Mouse (Mus musculus): ENCODE results near the gene Blzf1.

DNA sequence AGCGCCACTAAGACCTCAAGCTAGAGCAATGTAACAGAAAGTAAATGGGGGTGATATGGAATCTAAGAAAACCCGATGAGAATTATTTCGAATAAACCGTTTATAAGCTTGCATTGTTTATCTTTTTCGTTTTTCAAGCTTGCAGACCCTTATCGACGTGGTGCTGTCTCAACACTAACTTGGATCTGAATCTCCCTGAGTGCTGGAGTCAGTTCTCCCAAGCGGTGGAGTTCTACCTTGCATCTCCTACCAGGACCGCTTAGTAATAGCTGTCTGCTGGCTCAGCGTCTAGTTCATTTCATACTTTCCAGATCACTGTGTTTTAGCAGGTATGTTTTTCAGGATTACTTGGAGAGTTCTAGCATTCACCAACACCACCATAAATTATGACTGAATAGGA is 633 bp upstream of the Blzf1 start:
- no peak for TF ChIP-seq CTCF (conservative IDR thresholded peaks at IDR 0.05; ENCODE audit: low read length)
- no peak for TF ChIP-seq NANOG (IDR thresholded peaks at IDR 0.05; ENCODE audit: borderline replicate concordance, low read length)

Data from E14TG2a.4 (cell line).